Mouse (Mus musculus) A20 (cell line): Measurements from ENCODE around the gene Psapl1.
A peak's percentile ranks its signal among the peaks of the same experiment; 100 is the strongest.

ENCODE experiments used
- DNase-seq: peaks from one replicate; pipeline ENCODE4 v3.0.0-alpha.2; 2011; ENCODE audit warnings: low read depth, low spot score

The Psapl1 gene

GRCm38 (mm10) chr5:36203916-36204315, at the start of gene Psapl1:
Gene Psapl1 (plus strand): TSS chr5:36204021.
- no peak for DNase-seq

- DNase-seq, result no peak
Measured at GRCm38 (mm10) chr5:36154879-36155485, 48.8 kb upstream of the Psapl1 start.

- no peak for DNase-seq
Measured at GRCm38 (mm10) chr5:36165424-36166302, 38.2 kb upstream of the Psapl1 start.

DNA sequence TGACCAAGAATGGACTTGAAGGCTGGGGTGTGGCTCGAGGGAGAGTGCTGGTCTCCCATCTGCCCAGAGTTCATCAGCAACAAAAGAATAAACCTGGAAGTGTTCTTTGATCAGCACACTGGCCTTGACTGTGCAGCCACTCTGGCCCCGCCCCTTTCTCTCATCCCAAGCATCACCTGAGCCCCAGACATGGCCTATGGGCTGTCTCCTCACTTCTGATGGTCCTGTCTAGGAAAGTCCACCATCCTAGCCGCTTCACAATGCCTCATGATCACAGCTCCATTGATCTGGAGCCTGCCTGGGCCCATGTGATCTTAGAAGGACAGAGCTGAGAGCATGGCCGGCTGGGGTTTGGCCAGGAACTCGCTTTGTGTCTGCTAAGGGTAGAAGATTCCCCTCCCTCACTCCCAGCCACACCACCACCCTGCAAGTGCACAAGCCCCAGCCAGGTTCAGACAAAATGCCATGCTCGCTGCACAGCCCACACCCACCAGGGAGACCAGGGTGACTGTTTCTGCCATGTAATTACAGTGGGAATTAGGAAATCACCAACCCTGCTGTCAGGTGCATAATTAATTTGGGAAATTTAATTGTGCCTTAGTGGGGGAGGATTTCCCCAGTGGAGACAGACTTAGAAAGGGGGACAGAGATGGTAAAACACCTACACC, 37.3 kb upstream of the Psapl1 start:
- DNase-seq, result no peak

- DNase-seq, result no peak
Measured at GRCm38 (mm10) chr5:36168963-36169650, 34.7 kb upstream of the Psapl1 start.

- no peak for DNase-seq
Measured at GRCm38 (mm10) chr5:36174569-36175115, 29.2 kb upstream of the Psapl1 start.

GRCm38 (mm10) chr5:36176409-36176808, 27.4 kb upstream of the Psapl1 start:
- no peak for DNase-seq

- no peak for DNase-seq
Measured at GRCm38 (mm10) chr5:36176873-36177272, 26.9 kb upstream of the Psapl1 start.

GRCm38 (mm10) chr5:36178215-36178614, 25.6 kb upstream of the Psapl1 start:
- no peak for DNase-seq

- no peak for DNase-seq
Measured at GRCm38 (mm10) chr5:36178785-36179184, 25.0 kb upstream of the Psapl1 start.

DNA sequence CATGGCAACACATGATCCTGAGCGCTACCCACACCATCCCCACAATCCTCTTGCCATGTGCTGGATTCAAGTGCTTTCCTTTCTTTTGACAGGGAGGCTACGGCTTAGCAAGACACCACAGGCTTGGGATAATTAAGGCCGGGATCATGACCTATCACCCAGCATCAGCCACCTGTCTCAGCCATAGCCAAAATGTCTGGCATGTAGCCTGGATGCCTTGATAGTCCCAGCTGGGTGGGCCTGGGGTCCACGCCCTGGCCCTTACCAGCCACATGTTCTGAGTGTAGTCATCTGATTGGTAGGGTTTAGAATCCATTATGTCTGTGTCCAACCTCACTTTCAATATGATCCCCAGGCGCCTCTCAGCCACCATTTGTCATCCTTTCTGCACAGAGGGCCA, 24.1 kb upstream of the Psapl1 start:
- no peak for DNase-seq

- DNase-seq, result no peak
Measured at GRCm38 (mm10) chr5:36182326-36182725, 21.5 kb upstream of the Psapl1 start.

- no peak for DNase-seq
Measured at GRCm38 (mm10) chr5:36186294-36187053, 17.3 kb upstream of the Psapl1 start.

DNA sequence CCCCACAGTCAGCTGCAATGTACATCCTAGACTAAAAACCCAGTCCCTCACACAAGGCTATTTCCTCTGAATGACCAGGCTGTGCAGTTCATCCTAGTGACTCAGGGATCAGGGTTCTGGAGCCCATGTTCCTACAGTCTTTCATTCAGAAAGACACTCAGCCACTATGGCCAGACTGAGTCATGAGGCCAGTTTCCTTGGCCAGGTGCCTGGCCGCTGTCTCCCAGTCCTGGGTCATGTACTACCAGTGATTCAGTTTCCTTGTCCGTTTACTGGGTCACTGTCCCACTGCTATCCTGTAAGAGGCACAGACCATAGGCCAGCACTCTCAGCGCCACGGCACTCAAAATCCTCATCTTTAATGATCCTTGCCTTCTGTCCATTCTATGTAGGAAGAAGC, 15.5 kb upstream of the Psapl1 start:
- DNase-seq, result no peak

GRCm38 (mm10) chr5:36191285-36191684, 12.5 kb upstream of the Psapl1 start:
- no peak for DNase-seq

- peak; percentile 39 for DNase-seq
Measured at GRCm38 (mm10) chr5:36191876-36192275, 11.9 kb upstream of the Psapl1 start.

DNA sequence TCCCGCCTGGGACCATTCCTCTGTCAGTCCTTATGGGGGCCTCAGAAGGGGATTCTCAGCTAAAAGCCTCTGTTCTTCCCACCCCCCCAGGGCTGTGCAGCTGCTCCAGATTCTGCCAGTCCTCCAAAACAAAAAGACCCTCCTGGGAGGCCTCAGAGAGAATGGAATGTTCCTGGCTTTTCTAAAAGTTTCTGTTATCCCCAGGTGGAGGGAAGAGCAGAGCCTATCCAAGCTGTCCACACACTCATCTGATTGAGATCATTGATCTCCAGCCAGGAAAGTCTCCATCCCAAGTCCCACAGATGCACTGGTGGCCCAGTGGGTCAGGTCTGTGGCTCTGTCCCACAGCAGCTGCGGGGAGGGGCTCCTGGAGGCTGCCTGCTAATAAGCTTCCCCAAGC, 11.1 kb upstream of the Psapl1 start:
- no peak for DNase-seq

GRCm38 (mm10) chr5:36194631-36195030, 9.2 kb upstream of the Psapl1 start:
- no peak for DNase-seq

DNA sequence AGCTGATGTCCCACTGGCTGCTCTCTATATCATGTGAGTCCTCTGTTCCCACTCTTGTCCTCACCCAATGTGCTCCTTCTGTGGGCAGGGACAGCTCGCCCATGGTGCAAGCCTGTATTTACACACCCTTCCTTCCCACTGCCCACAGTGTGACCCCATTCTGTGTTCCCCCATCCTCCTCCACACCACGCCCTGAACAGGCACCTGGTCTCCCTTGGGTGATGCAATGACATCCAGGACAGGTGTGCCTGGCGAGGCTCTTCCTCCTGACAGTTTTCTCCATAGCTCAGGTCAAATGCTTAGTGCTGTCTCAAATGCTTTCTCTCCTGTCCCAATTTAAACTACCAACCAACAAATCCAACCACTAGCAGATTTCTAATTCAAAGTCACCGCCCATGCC, 8.4 kb upstream of the Psapl1 start:
- no peak for DNase-seq

DNA sequence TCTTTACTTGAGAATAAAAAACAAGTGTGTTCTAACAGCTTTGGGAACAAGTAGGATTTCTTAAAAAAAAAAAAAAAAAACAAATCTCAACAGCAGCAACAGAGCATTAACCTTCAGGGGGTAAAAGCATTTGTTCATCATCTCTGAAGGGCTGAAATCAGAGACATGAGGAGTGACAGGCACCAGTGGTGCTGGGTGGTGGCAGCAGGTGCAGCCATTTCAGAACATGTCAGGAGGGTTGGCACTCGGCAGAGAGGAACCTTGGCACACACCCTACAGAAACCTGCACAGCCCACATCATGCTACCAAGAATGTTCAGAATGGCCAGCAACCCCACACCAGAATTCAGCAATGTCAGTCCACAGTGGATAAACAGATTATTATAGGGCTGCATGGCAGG, 4.3 kb upstream of the Psapl1 start:
- DNase-seq, result no peak

DNA sequence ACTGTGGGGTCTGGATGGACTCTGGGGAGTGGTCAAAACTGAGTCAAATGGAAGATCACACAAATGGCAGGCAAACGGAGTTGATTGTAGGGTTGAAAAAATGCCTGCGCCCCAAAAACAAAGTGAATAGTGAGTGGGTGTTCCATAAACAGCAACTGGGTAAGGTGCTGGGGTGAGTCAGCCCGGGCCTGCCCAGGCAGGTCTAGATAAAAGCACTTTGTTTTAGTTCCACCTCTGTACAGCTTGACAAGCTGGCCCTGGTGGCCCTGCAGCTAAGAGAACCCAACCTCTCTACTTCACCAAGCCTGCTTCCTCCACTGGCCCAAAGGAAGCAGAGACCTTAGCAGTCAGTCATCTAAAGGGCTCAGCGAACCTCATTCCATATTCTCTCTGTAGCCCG, 1.0 kb upstream of the Psapl1 start:
- DNase-seq, result no peak
